Mouse (Mus musculus) hematopoietic multipotent progenitor cell, adult 10-12 weeks (in vitro differentiated cells): Measurements from ENCODE around the gene Gm12845. TPM values are rescaled to one million over a fixed set of nuclear protein-coding genes. Genes with fewer than 3 reads are reported as not detected.

Experiments
- polyA plus RNA-seq: library from polyadenylated mRNA; stranded (reverse); fragments of >175 nt; gene quantifications from 2 replicates; pipeline ENCODE4 v1.2.3, GENCODE M21; 2012; ENCODE audit warnings: low replicate concordance

The Gm12845 gene
- not detected in 2 replicates for polyA plus RNA-seq

GRCm38 (mm10) chr4:117724112-117724511, at the start of gene Gm12845:
Gene Gm12845, plus strand, starts transcription at chr4:117724412.

GRCm38 (mm10) chr4:117681931-117682461, 42.2 kb upstream of the Gm12845 start, which contains the start of gene Dmap1:
Gene Dmap1, minus strand, starts transcription at chr4:117682273.

DNA sequence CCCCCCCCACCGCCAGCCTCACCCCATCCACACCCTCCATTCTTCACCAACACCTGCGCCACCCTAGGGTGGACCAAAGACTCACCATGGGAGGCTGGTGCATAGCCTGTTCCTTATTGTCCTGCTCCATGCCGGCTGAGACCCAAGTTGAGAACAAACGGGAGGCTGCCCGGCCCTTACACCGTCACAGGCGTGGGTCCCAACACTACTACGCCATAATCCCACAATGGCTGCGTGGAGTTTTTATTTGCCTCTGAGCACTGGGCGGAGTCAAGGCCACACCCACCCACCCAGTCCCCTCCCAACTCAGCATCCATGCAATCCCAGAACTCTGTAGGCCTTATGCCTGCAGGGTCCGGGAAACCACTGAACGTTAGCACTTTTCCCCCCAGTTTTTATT, 41.2 kb downstream of the Gm12845 start, which contains the start of gene Klf17:
Gene Klf17, minus strand, starts transcription at position 233 of the 400 bp plus-strand sequence.

Other genes starting within 250 kb of the Gm12845 start
- gene Rnf220, start 227.4 kb upstream of the Gm12845 start, polyA plus RNA-seq, result 74.9 and 85.0 TPM in 2 replicates
- gene Eri3, start 174.0 kb upstream of the Gm12845 start, polyA plus RNA-seq, result 138 and 288 TPM in 2 replicates
- 24.4 and 26.2 TPM in 2 replicates for gene Dmap1, start 42.1 kb upstream of the Gm12845 start, polyA plus RNA-seq
- gene Klf17, start 41.2 kb downstream of the Gm12845 start, polyA plus RNA-seq, result not detected in 2 replicates
- gene Slc6a9, start 110.1 kb downstream of the Gm12845 start, polyA plus RNA-seq, result 3.1 and 32.2 TPM in 2 replicates
- gene Ccdc24, start 148.1 kb downstream of the Gm12845 start, polyA plus RNA-seq, result not detected in 2 replicates
- 1.1 and 1.3 TPM in 2 replicates for gene B4galt2, start 159.1 kb downstream of the Gm12845 start, polyA plus RNA-seq
- gene Atp6v0b, start 162.9 kb downstream of the Gm12845 start, polyA plus RNA-seq, result 76.1 and 320 TPM in 2 replicates
- 10.7 and 16.8 TPM in 2 replicates for gene Dph2, start 167.6 kb downstream of the Gm12845 start, polyA plus RNA-seq
- 23.0 and 26.8 TPM in 2 replicates for gene Ipo13, start 190.6 kb downstream of the Gm12845 start, polyA plus RNA-seq
- gene Artn, start 205.4 kb downstream of the Gm12845 start, polyA plus RNA-seq, result 1.4 TPM in 1 of 2 replicates, not detected in the other